Mouse (Mus musculus) ES-Bruce4 (cell line): ENCODE data around the gene Syn2. TPM values are rescaled to one million over a fixed set of nuclear protein-coding genes. Genes with fewer than 3 reads are reported as not detected.

Experiments
- H3K27ac ChIP-seq: 2 replicates; pipeline ENCODE4 v1.5.1; 2012; ENCODE audit warnings: low read length, inconsistent platforms; ENCODE audit not compliant: insufficient read depth
- H3K27me3 ChIP-seq: 2 replicates; pipeline ENCODE4 v1.6.1; 2012; ENCODE audit warnings: mild to moderate bottlenecking, low read length, inconsistent platforms; ENCODE audit not compliant: control insufficient read depth, poor library complexity, insufficient read depth, severe bottlenecking
- H3K36me3 ChIP-seq: 2 replicates; pipeline ENCODE4 v1.6.1; 2012; ENCODE audit warnings: inconsistent platforms, mild to moderate bottlenecking, low read length, moderate library complexity; ENCODE audit not compliant: control insufficient read depth, poor library complexity, insufficient read depth, severe bottlenecking
- H3K4me1 ChIP-seq: one replicate; pipeline ENCODE4 v1.8.1; 2011; ENCODE audit warnings: low read length; ENCODE audit not compliant: control insufficient read depth, insufficient read depth
- H3K4me3 ChIP-seq: 2 replicates; pipeline ENCODE4 v1.5.1; 2011; ENCODE audit warnings: low read depth, mild to moderate bottlenecking, low read length
- H3K9ac ChIP-seq: 2 replicates; pipeline ENCODE4 v1.6.1; 2012; ENCODE audit warnings: low read depth, mild to moderate bottlenecking, inconsistent platforms; ENCODE audit not compliant: poor library complexity, severe bottlenecking
- H3K9me3 ChIP-seq: replicated peaks from 2 replicates; pipeline ENCODE4 v1.6.1; 2012; ENCODE audit warnings: mild to moderate bottlenecking, low read length, inconsistent platforms; ENCODE audit not compliant: control insufficient read depth, poor library complexity, insufficient read depth, severe bottlenecking
- CTCF ChIP-seq: IDR thresholded peaks from one replicate; pipeline ENCODE4 v1.8.1; 2011; ENCODE audit warnings: low read depth, low read length
- EP300 ChIP-seq: IDR thresholded peaks from 2 replicates; pipeline ENCODE4 v1.6.1; 2011; ENCODE audit warnings: low read depth, low read length; ENCODE audit not compliant: insufficient read depth
- POLR2A ChIP-seq: IDR thresholded peaks from one replicate; pipeline ENCODE4 v1.8.1; 2011; ENCODE audit warnings: low read length; ENCODE audit not compliant: insufficient read depth
- polyA plus RNA-seq: library from polyadenylated mRNA; stranded (reverse); fragments of >200 nt; gene quantifications from 2 replicates; pipeline ENCODE4 v1.2.4, GENCODE M21; 2011; ENCODE audit warnings: low read depth; ENCODE audit not compliant: missing spikeins, insufficient read depth, insufficient read length

Syn2 gene
- polyA plus RNA-seq, 1 experiment: 0.55 TPM

DNA sequence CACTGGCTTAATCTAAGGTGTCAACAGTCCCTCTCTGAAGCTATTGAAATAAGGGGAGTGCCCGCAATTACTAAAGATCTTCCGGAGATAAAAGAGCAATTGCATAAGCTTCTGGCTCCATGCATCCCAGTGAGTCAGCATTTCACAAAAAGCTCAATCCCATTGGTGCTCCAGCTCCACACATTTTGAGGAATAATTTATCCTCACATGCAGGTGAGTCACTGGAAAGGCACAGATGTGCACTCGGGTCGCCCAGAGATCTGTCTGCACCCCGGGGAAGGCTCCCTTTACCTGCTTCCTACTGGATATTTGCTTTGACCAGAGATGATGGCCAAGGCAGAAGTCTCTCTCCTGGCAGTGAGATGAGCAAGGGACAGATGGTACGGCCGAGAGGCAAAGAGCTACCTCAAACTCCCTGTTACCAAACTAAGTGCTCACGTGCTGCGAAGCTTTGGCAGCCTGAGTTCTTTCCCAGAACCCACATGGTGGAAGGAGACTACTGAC, 178.6 kb downstream of the Syn2 start:
- Histone ChIP-seq H3K27me3 (no peaks in the 10 kb centered on the region), H3K9ac (no peak overlapping the region), H3K9me3 (no peaks in the 10 kb centered on the region), H3K4me3 (no peak overlapping the region), H3K36me3 (no peaks in the 10 kb centered on the region), H3K4me1 (no peaks in the 10 kb centered on the region), H3K27ac (no peak overlapping the region)
- TF ChIP-seq POLR2A (no peak), EP300 (no peak), CTCF (no peak)

- TF ChIP-seq CTCF: no peak
- no peak for TF ChIP-seq POLR2A
- Histone ChIP-seq H3K9me3 (no peaks in the 10 kb centered on the region), H3K4me1 (no peaks in the 10 kb centered on the region), H3K27me3 (no peaks in the 10 kb centered on the region), H3K27ac (no peak overlapping the region), H3K4me3 (no peak overlapping the region), H3K9ac (no peak overlapping the region), H3K36me3 (no peaks in the 10 kb centered on the region)
Measured at GRCm38 (mm10) chr6:115313910-115314309, 179.2 kb downstream of the Syn2 start.

DNA sequence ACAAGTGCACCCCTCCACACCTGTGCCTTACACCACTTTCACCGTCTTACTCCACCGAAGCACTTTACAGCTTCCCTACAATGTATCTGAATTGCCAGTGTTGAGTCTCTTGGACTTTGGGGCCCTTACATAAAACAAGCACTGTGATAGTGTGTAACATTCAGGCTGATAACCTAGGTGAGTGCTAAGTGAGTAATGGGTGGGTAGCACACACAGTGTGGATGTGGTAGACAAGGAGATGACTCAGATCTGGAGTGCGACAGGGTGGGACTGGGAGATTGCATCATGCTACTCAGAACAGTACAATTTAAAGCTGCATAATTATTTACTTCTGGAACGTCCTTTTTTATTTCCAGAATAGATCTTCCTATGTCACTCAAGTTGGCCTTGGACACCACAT, 181.1 kb downstream of the Syn2 start:
- Histone ChIP-seq H3K27me3 (no peaks in the 10 kb centered on the region), H3K27ac (no peak overlapping the region), H3K36me3 (no peaks in the 10 kb centered on the region), H3K9me3 (no peaks in the 10 kb centered on the region), H3K4me1 (no peaks in the 10 kb centered on the region), H3K4me3 (no peak overlapping the region), H3K9ac (no peak overlapping the region)
- no peak for TF ChIP-seq POLR2A
- TF ChIP-seq EP300: no peak

- no peak for TF ChIP-seq POLR2A
- no peak for TF ChIP-seq EP300
- Histone ChIP-seq H3K4me1 (no peaks in the 10 kb centered on the region), H3K4me3 (no peak overlapping the region), H3K9ac (no peak overlapping the region), H3K9me3 (no peaks in the 10 kb centered on the region), H3K36me3 (no peaks in the 10 kb centered on the region), H3K27ac (no peak overlapping the region), H3K27me3 (no peaks in the 10 kb centered on the region)
Measured at GRCm38 (mm10) chr6:115316811-115317221, 182.1 kb downstream of the Syn2 start.

DNA sequence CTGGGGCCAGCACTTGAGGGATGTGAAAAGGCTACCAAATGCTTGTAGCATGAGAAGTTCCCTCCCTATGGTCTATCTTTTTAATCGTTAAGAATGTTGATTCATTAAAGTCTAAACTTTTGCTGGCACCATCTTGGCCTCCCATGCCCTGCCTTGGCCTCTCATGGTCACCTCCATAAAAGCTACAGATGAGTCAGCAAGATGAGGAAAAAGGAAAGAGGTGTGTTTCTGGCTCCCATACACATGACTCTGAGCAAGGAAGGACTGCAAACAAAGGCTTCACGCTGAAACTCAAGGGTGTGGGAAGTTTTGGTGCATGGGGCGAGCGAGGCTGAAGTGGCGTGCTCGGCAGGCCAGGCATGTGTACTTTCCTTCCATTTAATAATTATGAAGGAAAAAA, 184.1 kb downstream of the Syn2 start:
- no peak overlapping the region for H3K27ac ChIP-seq
- H3K27me3 ChIP-seq: no peaks in the 10 kb centered on the region
- no peaks in the 10 kb centered on the region for H3K36me3 ChIP-seq
- H3K9me3 ChIP-seq: no peaks in the 10 kb centered on the region
- H3K9ac ChIP-seq: no peak overlapping the region
- TF ChIP-seq CTCF: no peak
- TF ChIP-seq EP300: no peak
- no peak for TF ChIP-seq POLR2A
- H3K4me1 ChIP-seq: no peaks in the 10 kb centered on the region
- H3K4me3 ChIP-seq: no peak overlapping the region

- Histone ChIP-seq H3K9me3 (no peaks in the 10 kb centered on the region), H3K9ac (no peak overlapping the region), H3K27ac (no peak overlapping the region), H3K27me3 (no peaks in the 10 kb centered on the region), H3K4me3 (no peak overlapping the region), H3K36me3 (no peaks in the 10 kb centered on the region), H3K4me1 (no peaks in the 10 kb centered on the region)
- TF ChIP-seq CTCF (no peak), EP300 (no peak), POLR2A (no peak)
Measured at GRCm38 (mm10) chr6:115319686-115320085, 185.0 kb downstream of the Syn2 start.
